In the genomic region with DNA sequence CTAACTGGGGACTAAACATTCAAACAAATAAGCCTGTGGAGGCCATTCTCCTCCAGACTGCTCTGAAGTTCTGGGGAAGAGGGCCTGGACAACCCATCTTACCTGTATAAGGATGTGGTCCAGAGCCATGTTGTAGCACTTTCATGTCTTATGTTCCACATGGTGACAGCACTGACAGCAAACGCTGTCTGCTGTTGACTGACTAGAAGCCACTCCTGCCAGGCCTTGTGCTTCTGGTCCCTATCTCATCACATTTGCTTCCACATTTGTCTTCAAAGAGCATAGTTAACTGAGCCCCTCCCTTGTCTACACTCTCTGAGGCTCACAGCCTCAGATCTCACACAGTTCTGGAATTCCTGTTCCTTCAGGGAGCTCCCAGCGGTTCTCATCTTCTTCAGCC, we compare ENCODE assay signal across 23 mouse cellular contexts. TPM values are rescaled to one million over a fixed set of nuclear protein-coding genes. Genes with fewer than 3 reads are reported as not detected.
A peak's percentile ranks its signal among the peaks of the same experiment; 100 is the strongest.
DNase-seq lines count a peak whose midpoint lies in the region; ATAC-seq and TF ChIP-seq lines count a peak whose summit lies in the region.
"Had no signal": no experiment of that assay in that cellular context is flagged by ENCODE, and none has a peak within 500 bp of the region (broad histone marks: within the 10 kb centered on the region; RNA-seq: fewer than 3 reads in every experiment).

No protein-coding gene starts in this region.

- peaks cover 86% of the 10 kb centered on the region for H3K36me3 ChIP-seq in liver, embryonic 12.5 days
- peaks cover 86% of the 10 kb centered on the region for H3K36me3 ChIP-seq in liver, postnatal 0 days (replicated peaks; ENCODE audit: insufficient read depth, low read length)
- H3K36me3 ChIP-seq in MEL (ENCODE audit: control insufficient read depth in 1 of 2, insufficient read depth in 2 of 2, low read length in 2 of 2), result peaks cover 16 to 36% of the 10 kb centered on the region in 2 experiments
- peaks cover 72% of the 10 kb centered on the region for H3K36me3 ChIP-seq in midbrain, embryonic 14.5 days (ENCODE audit: control insufficient read depth, insufficient read depth, low read length)
- peaks cover 8% of the 10 kb centered on the region for H3K36me3 ChIP-seq in forebrain, embryonic 16.5 days (ENCODE audit: control insufficient read depth, insufficient read depth)

- no peak overlapping the region for H3K9ac ChIP-seq in liver, embryonic 12.5 days
- H3K9ac ChIP-seq in liver, postnatal 0 days (replicated peaks), result no peak overlapping the region
- no peak overlapping the region for H3K9ac ChIP-seq in MEL (ENCODE audit: control insufficient read depth, low read depth, low read length, poor library complexity, severe bottlenecking)
- no peak overlapping the region for H3K9ac ChIP-seq in midbrain, embryonic 14.5 days (replicated peaks; ENCODE audit: low read length)
- H3K9ac ChIP-seq in forebrain, embryonic 16.5 days (replicated peaks; ENCODE audit: low read depth, low read length), result no peak overlapping the region

- no peak overlapping the region for H3K4me2 ChIP-seq in liver, embryonic 12.5 days
- H3K4me2 ChIP-seq in liver, postnatal 0 days (ENCODE audit: low read depth, low read length), result no peak overlapping the region
- no peak overlapping the region for H3K4me2 ChIP-seq in midbrain, embryonic 14.5 days (ENCODE audit: low read length)
- H3K4me2 ChIP-seq in forebrain, embryonic 16.5 days (ENCODE audit: low read length), result no peak overlapping the region

- H3K4me3 ChIP-seq in liver, embryonic 12.5 days, result no peak overlapping the region
- H3K4me3 ChIP-seq in liver, postnatal 0 days (ENCODE audit: low read depth, low read length), result no peak overlapping the region
- no peak overlapping the region for H3K4me3 ChIP-seq in MEL (ENCODE audit: control insufficient read depth in 1 of 2, insufficient read depth in 1 of 2, low read depth in 2 of 2, low read length in 2 of 2)
- no peak overlapping the region for H3K4me3 ChIP-seq in midbrain, embryonic 14.5 days (replicated peaks; ENCODE audit: low read depth, low read length)
- H3K4me3 ChIP-seq in forebrain, embryonic 16.5 days (replicated peaks; ENCODE audit: low read length), result no peak overlapping the region

- TF ChIP-seq EP300 in liver, postnatal 0 days (IDR thresholded peaks at IDR 0.05; ENCODE audit: low read depth), result no peak
- TF ChIP-seq EP300 in MEL (IDR thresholded peaks at IDR 0.05; ENCODE audit: low read depth in 1 of 2, low read length in 2 of 2), result peak; percentile 28 to 41; a peak in 2 of 4 replicates

- TF ChIP-seq RAD21 in MEL (IDR thresholded peaks at IDR 0.05; ENCODE audit: low read depth, low read length), result no peak

- no peaks in the 10 kb centered on the region for H3K27me3 ChIP-seq in liver, embryonic 12.5 days (replicated peaks)
- no peaks in the 10 kb centered on the region for H3K27me3 ChIP-seq in liver, postnatal 0 days (ENCODE audit: insufficient read depth, low read length)
- H3K27me3 ChIP-seq in MEL (ENCODE audit: control insufficient read depth in 1 of 2, insufficient read depth in 2 of 2, low read length in 2 of 2), result no peaks in the 10 kb centered on the region
- H3K27me3 ChIP-seq in midbrain, embryonic 14.5 days (ENCODE audit: control insufficient read depth, insufficient read depth, low read length), result no peaks in the 10 kb centered on the region
- no peaks in the 10 kb centered on the region for H3K27me3 ChIP-seq in forebrain, embryonic 16.5 days (replicated peaks; ENCODE audit: control insufficient read depth, insufficient read depth, low read length)
- H3K27me3 ChIP-seq: CH12.LX, Patski had no signal

- no peak for TF ChIP-seq POLR2A in MEL (IDR thresholded peaks at IDR 0.05; ENCODE audit: control insufficient read depth in 1 of 2, insufficient read depth in 1 of 2, low read depth in 1 of 2, low read length in 2 of 2, poor library complexity in 1 of 2)

- peak; percentile 18; the same call in 1 of the 2 replicates for ATAC-seq in liver, embryonic 12.5 days
- no peak for ATAC-seq in liver, postnatal 0 days
- no peak for ATAC-seq in midbrain, embryonic 14.5 days (ENCODE audit: low FRiP score, low TSS enrichment)
- ATAC-seq in forebrain, embryonic 16.5 days, result no peak
- ATAC-seq: activated CD4-positive, CD25-positive, alpha-beta regulatory T cell, adult 4 months; CD4-positive, CD25-positive, alpha-beta regulatory T cell, adult 4 months; Patski had no signal

- H3K9me3 ChIP-seq in liver, embryonic 12.5 days (replicated peaks), result no peaks in the 10 kb centered on the region
- no peaks in the 10 kb centered on the region for H3K9me3 ChIP-seq in liver, postnatal 0 days (ENCODE audit: low read length)
- H3K9me3 ChIP-seq in MEL (replicated peaks; ENCODE audit: insufficient read depth, low read length), result no peaks in the 10 kb centered on the region
- no peaks in the 10 kb centered on the region for H3K9me3 ChIP-seq in midbrain, embryonic 14.5 days (ENCODE audit: control insufficient read depth, low read length)
- H3K9me3 ChIP-seq in forebrain, embryonic 16.5 days (ENCODE audit: control insufficient read depth, low read length), result no peaks in the 10 kb centered on the region
- H3K9me3 ChIP-seq: G1E had no signal

- H3K4me1 ChIP-seq in liver, embryonic 12.5 days, result peaks cover 10% of the 10 kb centered on the region; the same call in 1 of the 2 replicates
- no peaks in the 10 kb centered on the region for H3K4me1 ChIP-seq in liver, postnatal 0 days (ENCODE audit: insufficient read depth)
- peaks cover 23 to 28% of the 10 kb centered on the region in 2 experiments for H3K4me1 ChIP-seq in MEL (ENCODE audit: control insufficient read depth in 1 of 2, insufficient read depth in 2 of 2, low read length in 2 of 2)
- H3K4me1 ChIP-seq in midbrain, embryonic 14.5 days (ENCODE audit: control insufficient read depth, insufficient read depth, low read length), result no peaks in the 10 kb centered on the region
- no peaks in the 10 kb centered on the region for H3K4me1 ChIP-seq in forebrain, embryonic 16.5 days (replicated peaks; ENCODE audit: control insufficient read depth, insufficient read depth, low read length)

- no peak for TF ChIP-seq CTCF in liver, postnatal 0 days (IDR thresholded peaks at IDR 0.05; ENCODE audit: low read depth)
- no peak for TF ChIP-seq CTCF in MEL (IDR thresholded peaks at IDR 0.05 in 2 of 3, conservative IDR thresholded peaks at IDR 0.05 in 1 of 3; ENCODE audit: control insufficient read depth in 1 of 3, insufficient read depth in 1 of 3, low read depth in 2 of 3, low read length in 3 of 3, poor library complexity in 1 of 3, severe bottlenecking in 1 of 3)

- no peak overlapping the region for H3K27ac ChIP-seq in liver, embryonic 12.5 days
- H3K27ac ChIP-seq in liver, postnatal 0 days (ENCODE audit: low read depth), result no peak overlapping the region
- peak overlapping the region; percentile 46 for H3K27ac ChIP-seq in MEL (ENCODE audit: control insufficient read depth, low read depth, low read length)
- no peak overlapping the region for H3K27ac ChIP-seq in midbrain, embryonic 14.5 days (replicated peaks; ENCODE audit: low read depth, low read length)
- no peak overlapping the region for H3K27ac ChIP-seq in forebrain, embryonic 16.5 days (ENCODE audit: low read length)

- WGBS in liver, embryonic 12.5 days (ENCODE audit: insufficient replicate concordance), result 91% methylated on average over 2 of the region's 2 CpGs
- 87% methylated on average over 2 of the region's 2 CpGs for WGBS in liver, postnatal 0 days (ENCODE audit: insufficient replicate concordance)
- WGBS in midbrain, embryonic 14.5 days, result 97% methylated on average over 2 of the region's 2 CpGs
- whole genome bisulfite sequencing in forebrain, embryonic 16.5 days, result 97% methylated on average over 2 of the region's 2 CpGs

- H3K79me2 ChIP-seq in MEL (ENCODE audit: control insufficient read depth, insufficient read depth, low read length, poor library complexity), result no peaks in the 10 kb centered on the region

- no peak for DNase-seq in liver, postnatal 0 days
- DNase-seq in MEL (ENCODE audit: low read depth, low spot score) (peak; percentile 75), MEL-GATA-1-ER (ENCODE audit: extremely low read depth, low read depth) (peak; percentile 59)
- no peak for DNase-seq in midbrain, embryonic 14.5 days
- DNase-seq: adrenal gland, adult 2 months; adrenal gland, adult 8-10 months; adrenal gland, postnatal 10 days; adrenal gland, postnatal 14 days; adrenal gland, postnatal 25 days; adrenal gland, postnatal 36 days; B cell, adult 2 months; cerebellum, adult 11 months; cerebellum, adult 11-12 months; cerebellum, adult 18-20 months; cerebellum, adult 2 months; cerebellum, adult 8-10 months had no signal

TF ChIP-seq in MEL, 35 proteins besides CTCF, POLR2A, EP300 and RAD21 (continues in another document):
- TF ChIP-seq GATA1 (IDR thresholded peaks at IDR 0.05; ENCODE audit: low read depth, low read length) (no peak), TAL1 (IDR thresholded peaks at IDR 0.05; ENCODE audit: low read length) (no peak), UBTF (IDR thresholded peaks at IDR 0.05; ENCODE audit: borderline replicate concordance, insufficient read depth, low read depth, low read length) (no peak), TBP (IDR thresholded peaks at IDR 0.05; ENCODE audit: low read depth, low read length) (0 out of 2 replicates have a peak, but pooled peaks have one; percentile 16), RCOR1 (IDR thresholded peaks at IDR 0.05; ENCODE audit: low read depth, low read length) (peak; percentile 49; the same call in 1 of the 2 replicates), TCF12 (IDR thresholded peaks at IDR 0.05; ENCODE audit: low read depth, low read length) (no peak; the same call in 1 of the 2 replicates), ZKSCAN1 (IDR thresholded peaks at IDR 0.05; ENCODE audit: low read depth, low read length) (no peak), ETS1 (IDR thresholded peaks at IDR 0.05; ENCODE audit: low read depth, low read length) (no peak), MYB (IDR thresholded peaks at IDR 0.05; ENCODE audit: low read depth, low read length) (no peak), SIN3A (IDR thresholded peaks at IDR 0.05; ENCODE audit: low read length) (0 out of 2 replicates have a peak, but pooled peaks have one; percentile 41), NELFE (IDR thresholded peaks at IDR 0.05; ENCODE audit: low read depth, low read length) (no peak), NRF1 (IDR thresholded peaks at IDR 0.05; ENCODE audit: insufficient read depth, low read depth, low read length, poor library complexity, severe bottlenecking) (no peak), E2F4 (IDR thresholded peaks at IDR 0.05; ENCODE audit: borderline replicate concordance, low read depth, low read length) (no peak), MAFK (IDR thresholded peaks at IDR 0.05; ENCODE audit: borderline replicate concordance, low read depth, low read length) (no peak)

RNA-seq across cellular contexts. Expression of a gene that starts 34.0 kb away (rescaled TPM):
- polyA plus RNA-seq in liver, embryonic 12.5 days (2016; fragmentation: Nextera tagmentation; extraction: Ambion mirVana), result 1.7 and 1.9 TPM in 2 replicates
- 1.4 and 1.6 TPM in 2 replicates for polyA plus RNA-seq in liver, postnatal 0 days (2015; fragmentation: Nextera tagmentation; extraction: Ambion mirVana)
- 10.3 and 10.5 TPM in 2 replicates for total RNA-seq in MEL (2012; rRNA removed)
- polyA plus RNA-seq in MEL (2012; ENCODE audit: insufficient read depth in 1 of 2, insufficient read length in 2 of 2, low read depth in 1 of 2, low replicate concordance in 2 of 2, missing spikeins in 1 of 2), result 10 to 100 TPM; 19.1 to 25.0 TPM
- polyA plus RNA-seq in midbrain, embryonic 14.5 days (2014; fragmentation: Nextera tagmentation; extraction: Ambion mirVana), result 2.6 and 2.8 TPM in 2 replicates
- polyA plus RNA-seq in forebrain, embryonic 16.5 days (2015; fragmentation: Nextera tagmentation; extraction: Ambion mirVana), result 1.7 and 2.3 TPM in 2 replicates

Comparison
In these comparisons a context has a peak if more than half of its experiments do, and no peak if none do; other contexts are left out.
1. DNase-seq: peak in MEL (single experiment) and MEL-GATA-1-ER (single experiment); none in liver, postnatal 0 days (single experiment) and midbrain, embryonic 14.5 days (single experiment).